In genomic region chr1:163910343-163910742, GRCm38 (mm10) we compare ENCODE assay signal across 8 mouse cellular contexts. TPM values are rescaled to one million over a fixed set of nuclear protein-coding genes. Genes with fewer than 3 reads are reported as not detected.
DNase-seq lines count a peak whose midpoint lies in the region; ATAC-seq lines count a peak whose summit lies in the region.

No protein-coding gene starts in this region.

- intact Hi-C loops in gastrocnemius, postnatal 14 days (cut with DNase I; ENCODE audit: low total_unique reads): loop anchor here (5.0 kb wide), 1 partner anchor 763 kb away; no protein-coding TSS in a partner anchor

- WGBS in forebrain, embryonic 13.5 days: 9% methylated on average over 2 of the region's 2 CpGs
- WGBS in limb, embryonic 10.5 days: 4% methylated on average over 2 of the region's 2 CpGs

- H3K27ac ChIP-seq in forebrain, embryonic 13.5 days: no peak overlapping the region
- peak overlapping the region; percentile 32; the same call in 1 of the 2 replicates for H3K27ac ChIP-seq in limb, embryonic 10.5 days

- no peak overlapping the region for H3K4me2 ChIP-seq in forebrain, embryonic 13.5 days

- H3K36me3 ChIP-seq in forebrain, embryonic 13.5 days (ENCODE audit: poor library complexity, severe bottlenecking): no peaks in the 10 kb centered on the region
- no peaks in the 10 kb centered on the region for H3K36me3 ChIP-seq in limb, embryonic 10.5 days

- ATAC-seq in forebrain, embryonic 13.5 days: peak; percentile 77

- no peaks in the 10 kb centered on the region for H3K27me3 ChIP-seq in forebrain, embryonic 13.5 days
- no peaks in the 10 kb centered on the region for H3K27me3 ChIP-seq in limb, embryonic 10.5 days (ENCODE audit: low read depth, poor library complexity, severe bottlenecking)

- H3K4me1 ChIP-seq in forebrain, embryonic 13.5 days: no peaks in the 10 kb centered on the region
- H3K4me1 ChIP-seq in limb, embryonic 10.5 days: peaks cover 42% of the 10 kb centered on the region

- no peaks in the 10 kb centered on the region for H3K9me3 ChIP-seq in forebrain, embryonic 13.5 days (replicated peaks)
- no peaks in the 10 kb centered on the region for H3K9me3 ChIP-seq in limb, embryonic 10.5 days (replicated peaks)

- H3K4me3 ChIP-seq in forebrain, embryonic 13.5 days: no peak overlapping the region
- H3K4me3 ChIP-seq in limb, embryonic 10.5 days: no peak overlapping the region

- H3K9ac ChIP-seq in forebrain, embryonic 13.5 days: no peak overlapping the region

- DNase-seq in gastrocnemius, adult 18-20 months (ENCODE audit: low spot score): peak; percentile 50
- DNase-seq in gastrocnemius, postnatal 14 days: no peak
- DNase-seq in urinary bladder, postnatal 25 days (ENCODE audit: low spot score): peak; percentile 36
- DNase-seq in urinary bladder, postnatal 36 days (ENCODE audit: low spot score in 2 of 2): no peak
- no peak for DNase-seq in limb, embryonic 10.5 days (ENCODE audit: low spot score)
- peak; percentile 18 for DNase-seq in retina, adult 2 months (ENCODE audit: low read depth, low spot score)
- no peak for DNase-seq in spleen, adult 12 weeks (ENCODE audit: low spot score)

RNA-seq across cellular contexts. Expression of gene Scyl3, which starts 18.6 kb away (rescaled TPM):
- total RNA-seq in gastrocnemius, adult 18-20 months (2021): 1 to 10 TPM; 3.2 to 3.8 TPM
- total RNA-seq in gastrocnemius, postnatal 14 days (2021): 1 to 10 TPM; 4.0 to 5.2 TPM
- 14.8 and 16.7 TPM in 2 replicates for polyA plus RNA-seq in forebrain, embryonic 13.5 days (2015; fragmentation: Nextera tagmentation; extraction: Ambion mirVana)
- 17.9 and 21.1 TPM in 2 replicates for polyA plus RNA-seq in limb, embryonic 10.5 days (2016; fragmentation: Nextera tagmentation; extraction: Ambion mirVana)

Comparison
In these comparisons a context has a peak if more than half of its experiments do, and no peak if none do; other contexts are left out.
1. DNase-seq: peak in gastrocnemius, adult 18-20 months (single experiment), urinary bladder, postnatal 25 days (single experiment) and retina, adult 2 months (single experiment); none in gastrocnemius, postnatal 14 days (single experiment), urinary bladder, postnatal 36 days (0 of 2), limb, embryonic 10.5 days (single experiment) and spleen, adult 12 weeks (single experiment).